Mouse (Mus musculus): ENCODE results near the gene Zzz3. TPM values are rescaled to one million over a fixed set of nuclear protein-coding genes. Genes with fewer than 3 reads are reported as not detected.

Zzz3 gene
- polyA plus RNA-seq, 1 experiment = 0.35 TPM

- Histone ChIP-seq H3K36me3 (ENCODE audit: control insufficient read depth) (no peaks in the 10 kb centered on the region), H3K4me3 (replicated peaks) (no peak overlapping the region), H3K9me3 (ENCODE audit: control insufficient read depth, low read length) (no peaks in the 10 kb centered on the region), H3K27me3 (ENCODE audit: control insufficient read depth) (no peaks in the 10 kb centered on the region; the same call in 1 of the 2 replicates), H3K4me1 (ENCODE audit: control insufficient read depth) (no peaks in the 10 kb centered on the region; the same call in 1 of the 2 replicates)
- TF ChIP-seq GATA1 (IDR thresholded peaks at IDR 0.05; ENCODE audit: low read length) (no peak), TAL1 (IDR thresholded peaks at IDR 0.05; ENCODE audit: low read length) (no peak)
Observed at GRCm38 (mm10) chr3:152493813-152494212, 98.5 kb downstream of the Zzz3 start.

GRCm38 (mm10) chr3:152494667-152495360, 99.5 kb downstream of the Zzz3 start:
- Histone ChIP-seq H3K4me1 (ENCODE audit: control insufficient read depth) (no peaks in the 10 kb centered on the region; the same call in 1 of the 2 replicates), H3K36me3 (ENCODE audit: control insufficient read depth) (no peaks in the 10 kb centered on the region), H3K27me3 (ENCODE audit: control insufficient read depth) (no peaks in the 10 kb centered on the region; the same call in 1 of the 2 replicates), H3K4me3 (replicated peaks) (no peak overlapping the region), H3K9me3 (ENCODE audit: control insufficient read depth, low read length) (no peaks in the 10 kb centered on the region)
- TF ChIP-seq TAL1 (IDR thresholded peaks at IDR 0.05; ENCODE audit: low read length) (no peak), GATA1 (IDR thresholded peaks at IDR 0.05; ENCODE audit: low read length) (no peak)

GRCm38 (mm10) chr3:152495415-152495898, 100.2 kb downstream of the Zzz3 start:
- Histone ChIP-seq H3K27me3 (ENCODE audit: control insufficient read depth) (no peaks in the 10 kb centered on the region; the same call in 1 of the 2 replicates), H3K36me3 (ENCODE audit: control insufficient read depth) (no peaks in the 10 kb centered on the region), H3K4me3 (replicated peaks) (no peak overlapping the region), H3K9me3 (ENCODE audit: control insufficient read depth, low read length) (no peaks in the 10 kb centered on the region), H3K4me1 (ENCODE audit: control insufficient read depth) (no peaks in the 10 kb centered on the region; the same call in 1 of the 2 replicates)
- TF ChIP-seq TAL1 (IDR thresholded peaks at IDR 0.05; ENCODE audit: low read length) (no peak), GATA1 (IDR thresholded peaks at IDR 0.05; ENCODE audit: low read length) (no peak)

GRCm38 (mm10) chr3:152497084-152497483, 101.8 kb downstream of the Zzz3 start:
- no peaks in the 10 kb centered on the region for H3K9me3 ChIP-seq (ENCODE audit: control insufficient read depth, low read length)
- H3K4me3 ChIP-seq (replicated peaks) = no peak overlapping the region
- no peaks in the 10 kb centered on the region; the same call in 1 of the 2 replicates for H3K27me3 ChIP-seq (ENCODE audit: control insufficient read depth)
- no peaks in the 10 kb centered on the region for H3K36me3 ChIP-seq (ENCODE audit: control insufficient read depth)
- TF ChIP-seq TAL1 (IDR thresholded peaks at IDR 0.05; ENCODE audit: low read length) (no peak), GATA1 (IDR thresholded peaks at IDR 0.05; ENCODE audit: low read length) (no peak)
- no peaks in the 10 kb centered on the region; the same call in 1 of the 2 replicates for H3K4me1 ChIP-seq (ENCODE audit: control insufficient read depth)

DNA sequence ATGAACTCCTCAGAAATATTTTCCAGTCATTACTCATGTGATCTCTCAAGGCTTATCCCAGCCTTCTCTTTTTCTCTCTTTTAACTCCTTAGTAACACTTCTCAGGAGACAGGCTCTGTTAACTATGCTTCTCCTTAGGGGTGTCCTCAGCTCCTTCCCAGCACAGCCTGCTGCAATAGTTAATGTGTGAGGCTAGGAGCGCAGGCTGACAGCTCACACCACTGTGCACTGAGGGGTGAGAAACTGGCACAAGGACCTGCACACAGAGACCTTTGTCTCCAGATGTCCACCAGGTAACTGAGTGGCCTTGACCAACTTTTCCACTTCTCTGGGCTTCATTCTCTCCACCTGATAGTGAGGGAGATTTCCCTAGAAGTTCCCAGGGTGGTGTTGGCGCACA, 102.6 kb downstream of the Zzz3 start:
- no peaks in the 10 kb centered on the region; the same call in 1 of the 2 replicates for H3K27me3 ChIP-seq (ENCODE audit: control insufficient read depth)
- no peaks in the 10 kb centered on the region for H3K9me3 ChIP-seq (ENCODE audit: control insufficient read depth, low read length)
- no peak for TF ChIP-seq TAL1 (IDR thresholded peaks at IDR 0.05; ENCODE audit: low read length)
- no peak for TF ChIP-seq GATA1 (IDR thresholded peaks at IDR 0.05; ENCODE audit: low read length)
- no peak overlapping the region for H3K4me3 ChIP-seq (replicated peaks)
- no peaks in the 10 kb centered on the region; the same call in 1 of the 2 replicates for H3K4me1 ChIP-seq (ENCODE audit: control insufficient read depth)
- no peaks in the 10 kb centered on the region for H3K36me3 ChIP-seq (ENCODE audit: control insufficient read depth)

DNA sequence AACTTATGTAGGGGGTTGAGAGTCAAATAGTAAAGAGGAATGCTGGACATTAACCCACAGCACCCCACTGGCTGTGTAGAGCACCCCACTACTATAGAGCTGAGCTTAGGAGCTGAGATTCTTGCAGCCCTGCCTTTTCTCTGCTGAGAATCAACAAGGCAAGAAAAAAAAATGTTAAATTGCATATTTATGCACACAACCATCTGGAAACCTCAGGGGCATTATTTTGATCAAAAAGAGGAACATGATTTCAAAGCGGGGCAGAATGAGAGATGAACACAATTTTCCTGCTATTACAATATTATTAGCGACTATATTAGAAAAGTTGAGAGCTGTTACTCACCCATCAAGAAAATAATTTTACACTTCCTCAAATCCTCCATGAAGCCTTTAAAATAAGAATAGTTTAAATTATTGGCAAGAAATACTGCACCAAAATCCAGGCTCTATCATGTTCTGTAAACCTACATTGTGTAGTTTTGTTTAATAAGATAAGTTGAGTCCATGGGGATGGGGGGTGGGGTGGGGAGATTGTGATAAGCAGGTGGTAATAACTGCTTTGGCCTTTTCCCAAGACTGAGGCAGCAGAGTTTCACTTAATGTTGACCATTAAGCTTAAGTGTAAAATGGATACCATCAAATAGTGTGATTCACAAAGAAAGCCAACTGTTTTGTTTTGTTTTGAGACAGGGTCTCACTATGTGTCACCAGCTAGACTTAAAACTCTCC, 103.9 kb downstream of the Zzz3 start:
- no peak overlapping the region for H3K4me3 ChIP-seq (replicated peaks)
- no peak for TF ChIP-seq TAL1 (IDR thresholded peaks at IDR 0.05; ENCODE audit: low read length)
- no peaks in the 10 kb centered on the region for H3K27me3 ChIP-seq (ENCODE audit: control insufficient read depth)
- H3K36me3 ChIP-seq (ENCODE audit: control insufficient read depth) = no peaks in the 10 kb centered on the region
- H3K4me1 ChIP-seq (ENCODE audit: control insufficient read depth) = no peaks in the 10 kb centered on the region; the same call in 1 of the 2 replicates
- H3K9me3 ChIP-seq (ENCODE audit: control insufficient read depth, low read length) = no peaks in the 10 kb centered on the region

- TF ChIP-seq TAL1 (IDR thresholded peaks at IDR 0.05; ENCODE audit: low read length) = no peak
- TF ChIP-seq GATA1 (IDR thresholded peaks at IDR 0.05; ENCODE audit: low read length) = no peak
- no peak overlapping the region for H3K4me3 ChIP-seq (replicated peaks)
- no peaks in the 10 kb centered on the region for H3K4me1 ChIP-seq (ENCODE audit: control insufficient read depth)
- H3K9me3 ChIP-seq (ENCODE audit: control insufficient read depth, low read length) = peaks cover 2% of the 10 kb centered on the region; the same call in 1 of the 2 replicates
- H3K36me3 ChIP-seq (ENCODE audit: control insufficient read depth) = no peaks in the 10 kb centered on the region
- no peaks in the 10 kb centered on the region for H3K27me3 ChIP-seq (ENCODE audit: control insufficient read depth)
Observed at GRCm38 (mm10) chr3:152507900-152508299, 112.6 kb downstream of the Zzz3 start.

DNA sequence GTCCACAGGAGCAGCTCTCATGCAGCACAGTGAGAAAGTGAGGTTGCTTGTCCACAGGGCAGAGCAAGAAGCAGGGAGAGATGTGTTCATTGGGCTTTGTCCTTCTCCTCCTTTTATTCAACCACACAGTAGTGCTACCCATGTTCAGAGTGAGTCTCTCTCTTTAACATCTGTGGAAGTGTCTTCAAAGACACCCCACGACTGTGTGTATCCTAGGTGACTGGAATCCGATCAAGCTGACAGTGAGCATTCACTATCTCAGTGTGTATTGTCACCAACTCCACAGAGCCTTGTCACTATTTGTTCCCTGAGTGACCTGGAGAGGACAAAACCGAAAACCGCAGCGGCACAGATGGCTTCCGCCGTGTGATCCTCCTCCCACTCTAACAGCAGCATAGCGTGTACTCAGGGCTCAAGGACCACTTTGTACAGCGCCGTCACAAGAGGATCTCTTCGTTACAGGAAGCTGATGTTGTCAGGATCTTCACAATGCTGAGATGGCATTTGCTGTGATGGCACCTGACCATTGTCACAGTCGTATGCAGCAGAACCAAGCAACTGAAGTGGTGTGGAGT, 113.2 kb downstream of the Zzz3 start:
- TF ChIP-seq TAL1 (IDR thresholded peaks at IDR 0.05; ENCODE audit: low read length) (no peak), GATA1 (IDR thresholded peaks at IDR 0.05; ENCODE audit: low read length) (no peak)
- Histone ChIP-seq H3K4me1 (ENCODE audit: control insufficient read depth) (no peaks in the 10 kb centered on the region), H3K4me3 (replicated peaks) (no peak overlapping the region), H3K9me3 (ENCODE audit: control insufficient read depth, low read length) (peaks cover 2% of the 10 kb centered on the region; the same call in 1 of the 2 replicates), H3K36me3 (ENCODE audit: control insufficient read depth) (no peaks in the 10 kb centered on the region), H3K27me3 (ENCODE audit: control insufficient read depth) (no peaks in the 10 kb centered on the region)

GRCm38 (mm10) chr3:152509268-152509667, 114.0 kb downstream of the Zzz3 start:
- H3K27me3 ChIP-seq (ENCODE audit: control insufficient read depth) = no peaks in the 10 kb centered on the region
- TF ChIP-seq GATA1 (IDR thresholded peaks at IDR 0.05; ENCODE audit: low read length) (no peak), TAL1 (IDR thresholded peaks at IDR 0.05; ENCODE audit: low read length) (no peak)
- no peaks in the 10 kb centered on the region for H3K36me3 ChIP-seq (ENCODE audit: control insufficient read depth)
- no peaks in the 10 kb centered on the region for H3K4me1 ChIP-seq (ENCODE audit: control insufficient read depth)
- peaks cover 2% of the 10 kb centered on the region; the same call in 1 of the 2 replicates for H3K9me3 ChIP-seq (ENCODE audit: control insufficient read depth, low read length)
- no peak overlapping the region for H3K4me3 ChIP-seq (replicated peaks)

Other genes starting within 250 kb of the Zzz3 start
- gene Gipc2, start 229.2 kb upstream of the Zzz3 start, polyA plus RNA-seq (2012) = not detected in 2 replicates
- 0.78 and 0.87 TPM in 2 replicates for gene Dnajb4, start 185.2 kb upstream of the Zzz3 start, polyA plus RNA-seq (2012)
- 27.0 and 29.1 TPM in 2 replicates for gene Fubp1, start 185.1 kb upstream of the Zzz3 start, polyA plus RNA-seq (2012)
- gene Nexn, start 129.1 kb upstream of the Zzz3 start, polyA plus RNA-seq (2012) = not detected in 2 replicates
- 0.16 and 0.55 TPM in 2 replicates for gene Miga1, start 55.1 kb upstream of the Zzz3 start, polyA plus RNA-seq (2012)
- gene Usp33, start 49.0 kb upstream of the Zzz3 start, polyA plus RNA-seq (2012) = 0.29 and 0.37 TPM in 2 replicates

Measured in erythroblast, embryonic 14.5 days (primary cell).